Comparison of ENCODE assay signal across 18 mouse cellular contexts in genomic region chr12:86870996-86871395, GRCm38 (mm10). TPM values are rescaled to one million over a fixed set of nuclear protein-coding genes. Genes with fewer than 3 reads are reported as not detected.
A peak's percentile ranks its signal among the peaks of the same experiment; 100 is the strongest.
DNase-seq lines count a peak whose midpoint lies in the region; ATAC-seq and TF ChIP-seq lines count a peak whose summit lies in the region.
"Had no signal": no experiment of that assay in that cellular context is flagged by ENCODE, and none has a peak within 500 bp of the region (broad histone marks: within the 10 kb centered on the region; RNA-seq: fewer than 3 reads in every experiment).

No protein-coding gene starts in this region.

- no peak overlapping the region for H3K4me3 ChIP-seq in kidney, postnatal 0 days (replicated peaks; ENCODE audit: low read depth, low read length)
- H3K4me3 ChIP-seq in kidney, embryonic 16.5 days (ENCODE audit: low read length) = no peak overlapping the region
- no peak overlapping the region for H3K4me3 ChIP-seq in testis, adult 2 months (ENCODE audit: control insufficient read depth, low read depth, low read length)
- H3K4me3 ChIP-seq: embryonic facial prominence, embryonic 15.5 days; gastrocnemius, adult 2 months; hindbrain, embryonic 15.5 days; limb, embryonic 13.5 days; stomach, embryonic 15.5 days had no signal

- no peak for TF ChIP-seq POLR2A in testis, adult 2 months (IDR thresholded peaks at IDR 0.05; ENCODE audit: control insufficient read depth, low read depth, low read length)

- 94% methylated on average over 3 of the region's 3 CpGs for WGBS in kidney, postnatal 0 days
- WGBS in kidney, embryonic 16.5 days = 96% methylated on average over 3 of the region's 3 CpGs

- H3K9ac ChIP-seq in kidney, postnatal 0 days (ENCODE audit: low read depth, low read length) = no peak overlapping the region
- H3K9ac ChIP-seq in kidney, embryonic 16.5 days (replicated peaks; ENCODE audit: low read length) = no peak overlapping the region
- H3K9ac ChIP-seq: embryonic facial prominence, embryonic 15.5 days; hindbrain, embryonic 15.5 days; limb, embryonic 13.5 days; stomach, embryonic 15.5 days had no signal

- H3K4me1 ChIP-seq in kidney, postnatal 0 days (replicated peaks; ENCODE audit: insufficient read depth, low read length) = peaks cover 18% of the 10 kb centered on the region
- peaks cover 24% of the 10 kb centered on the region for H3K4me1 ChIP-seq in kidney, embryonic 16.5 days (ENCODE audit: insufficient read depth, low read length)
- H3K4me1 ChIP-seq in testis, adult 2 months (ENCODE audit: control insufficient read depth, insufficient read depth, low read length) = no peaks in the 10 kb centered on the region; the same call in 1 of the 2 replicates

- ATAC-seq in kidney, postnatal 0 days (replicated peaks; ENCODE audit: low FRiP score, low read depth) = no peak
- no peak for ATAC-seq in kidney, embryonic 16.5 days (ENCODE audit: low FRiP score, low TSS enrichment)

- TF ChIP-seq CTCF in kidney, postnatal 0 days (IDR thresholded peaks at IDR 0.05; ENCODE audit: low read depth) = peak; percentile 30; the same call in 1 of the 2 replicates
- TF ChIP-seq CTCF in testis, adult 2 months (IDR thresholded peaks at IDR 0.05; ENCODE audit: control insufficient read depth, insufficient read depth, insufficient replicate concordance, low read depth, low read length) = peak; percentile 14; the same call in 1 of the 2 replicates

- H3K27me3 ChIP-seq in kidney, postnatal 0 days (ENCODE audit: insufficient read depth, low read length) = no peaks in the 10 kb centered on the region
- H3K27me3 ChIP-seq in kidney, embryonic 16.5 days (ENCODE audit: insufficient read depth, low read length) = no peaks in the 10 kb centered on the region
- H3K27me3 ChIP-seq in testis, adult 2 months (ENCODE audit: control insufficient read depth, insufficient read depth, low read length) = no peaks in the 10 kb centered on the region
- H3K27me3 ChIP-seq: embryonic facial prominence, embryonic 15.5 days; hindbrain, embryonic 15.5 days; limb, embryonic 13.5 days; stomach, embryonic 15.5 days had no signal

- no peaks in the 10 kb centered on the region for H3K9me3 ChIP-seq in kidney, postnatal 0 days (replicated peaks; ENCODE audit: low read length)
- H3K9me3 ChIP-seq in kidney, embryonic 16.5 days (ENCODE audit: low read length) = no peaks in the 10 kb centered on the region
- H3K9me3 ChIP-seq: embryonic facial prominence, embryonic 15.5 days; hindbrain, embryonic 15.5 days; limb, embryonic 13.5 days; stomach, embryonic 15.5 days had no signal

- H3K27ac ChIP-seq in kidney, postnatal 0 days = peak overlapping the region; percentile 86; the same call in 1 of the 2 replicates
- no peak overlapping the region for H3K27ac ChIP-seq in kidney, embryonic 16.5 days (ENCODE audit: low read length)
- H3K27ac ChIP-seq in testis, adult 2 months (ENCODE audit: control insufficient read depth, insufficient read depth, low read depth, low read length) = no peak overlapping the region
- H3K27ac ChIP-seq: embryonic facial prominence, embryonic 15.5 days; hindbrain, embryonic 15.5 days; limb, embryonic 13.5 days had no signal

- H3K4me2 ChIP-seq in kidney, postnatal 0 days (ENCODE audit: low read length) = no peak overlapping the region
- H3K4me2 ChIP-seq in kidney, embryonic 16.5 days (replicated peaks; ENCODE audit: low read depth, low read length) = no peak overlapping the region
- H3K4me2 ChIP-seq: embryonic facial prominence, embryonic 15.5 days; hindbrain, embryonic 15.5 days; limb, embryonic 13.5 days; stomach, embryonic 15.5 days had no signal

- no peak for DNase-seq in kidney, postnatal 0 days (ENCODE audit: low spot score)
- no peak for DNase-seq in testis, postnatal 14 days (ENCODE audit: low spot score)
- peak; percentile 76 for DNase-seq in ES-CJ7 (ENCODE audit: low read depth, low spot score)
- peak; percentile 87 for DNase-seq in ZHBTc4 (ENCODE audit: low read depth, low spot score)
- no peak for DNase-seq in spleen, postnatal 14 days (ENCODE audit: low spot score in 2 of 2)
- DNase-seq: adrenal gland, postnatal 36 days; cerebellum, adult 11-12 months; gastrocnemius, adult 2 months; heart, postnatal 4 days; kidney, adult 8-10 months; right cerebral cortex, postnatal 25 days; thymus, postnatal 36 days had no signal

- no peaks in the 10 kb centered on the region for H3K36me3 ChIP-seq in kidney, postnatal 0 days (ENCODE audit: insufficient read depth, low read length)
- H3K36me3 ChIP-seq in kidney, embryonic 16.5 days (ENCODE audit: insufficient read depth, low read length) = no peaks in the 10 kb centered on the region
- H3K36me3 ChIP-seq in testis, adult 2 months (ENCODE audit: control insufficient read depth, insufficient read depth, low read length) = no peaks in the 10 kb centered on the region
- H3K36me3 ChIP-seq: embryonic facial prominence, embryonic 15.5 days; hindbrain, embryonic 15.5 days; limb, embryonic 13.5 days; stomach, embryonic 15.5 days had no signal

RNA-seq across cellular contexts. Expression of gene Irf2bpl, which starts 13.6 kb away (rescaled TPM):
- polyA plus RNA-seq in kidney, postnatal 0 days (2015; fragmentation: Nextera tagmentation; extraction: Ambion mirVana) = 52.1 and 57.9 TPM in 2 replicates
- polyA plus RNA-seq in kidney, embryonic 16.5 days (2015; fragmentation: Nextera tagmentation; extraction: Ambion mirVana) = 30.3 and 30.4 TPM in 2 replicates
- 2.8 and 3.2 TPM in 2 replicates for polyA plus RNA-seq in testis, adult 2 months (2012; rRNA removed)

Comparison
In these comparisons a context has a peak if more than half of its experiments do, and no peak if none do; other contexts are left out.
1. DNase-seq: peak in ES-CJ7 (single experiment) and ZHBTc4 (single experiment); none in kidney, postnatal 0 days (single experiment), testis, postnatal 14 days (single experiment) and spleen, postnatal 14 days (0 of 2).